Mouse (Mus musculus): ENCODE measurements around the gene Gpr27.

Gpr27 gene

DNA sequence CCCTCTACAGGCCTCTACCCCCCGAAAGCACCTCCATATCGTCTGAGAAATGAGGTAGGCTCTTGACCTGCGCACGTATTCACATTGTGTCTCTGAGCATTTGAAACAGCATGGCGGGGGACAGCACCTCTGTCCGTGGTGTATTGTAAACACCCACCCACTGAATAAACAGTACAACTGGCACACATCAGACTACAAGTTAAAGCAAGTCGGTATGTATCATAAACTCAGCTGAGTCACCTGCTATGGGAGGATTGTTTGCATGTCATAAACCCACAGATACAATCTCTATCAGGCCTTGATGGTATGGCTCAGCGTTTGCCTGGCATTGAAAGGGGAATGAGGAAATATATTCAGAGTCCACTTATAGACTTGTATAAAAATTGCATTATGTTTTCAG lies 15.2 kb upstream of the Gpr27 start:
- no peak for DNase-seq (ENCODE audit: low read depth, low spot score)

DNA sequence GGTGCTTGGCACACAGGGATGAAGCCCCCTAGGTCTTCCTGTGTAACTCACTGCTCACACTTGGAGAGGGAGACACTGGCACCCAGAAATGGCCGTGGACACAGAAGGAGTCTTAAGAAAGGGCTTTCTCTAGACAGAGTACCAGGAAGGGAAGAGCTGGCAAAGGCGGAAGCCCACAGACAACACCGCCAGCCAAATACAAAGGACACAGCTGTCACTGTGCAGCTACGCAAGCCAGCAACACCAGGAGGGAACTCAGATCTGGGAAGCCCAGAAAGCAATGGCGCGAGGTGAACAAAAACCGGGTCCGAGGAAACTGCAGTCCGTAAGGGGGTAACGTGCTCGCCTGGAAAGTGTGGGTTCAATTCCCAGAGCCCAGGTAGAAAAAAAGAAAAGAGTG lies 14.4 kb upstream of the Gpr27 start:
- no peak for DNase-seq (ENCODE audit: low read depth, low spot score)

DNA sequence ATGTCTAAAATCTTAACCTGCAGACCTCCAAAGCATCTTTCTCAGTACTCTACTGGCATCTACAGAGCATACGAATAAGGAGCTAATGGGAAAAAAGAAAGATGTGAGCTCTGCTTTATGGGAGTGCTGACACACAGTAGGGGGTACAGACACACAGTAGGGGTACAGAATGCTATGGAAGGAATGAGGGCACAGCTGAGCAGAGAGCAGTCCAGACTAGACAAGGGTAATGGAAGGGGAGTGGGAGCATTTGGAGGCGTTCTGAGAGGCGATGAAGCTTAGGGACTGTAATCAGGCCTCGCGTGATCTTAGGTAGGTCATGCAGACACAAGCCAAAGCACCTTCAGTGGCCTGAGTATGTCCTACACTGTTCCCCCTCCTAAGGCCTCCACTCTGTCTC lies 8.5 kb upstream of the Gpr27 start:
- no peak for DNase-seq (ENCODE audit: low read depth, low spot score)

DNA sequence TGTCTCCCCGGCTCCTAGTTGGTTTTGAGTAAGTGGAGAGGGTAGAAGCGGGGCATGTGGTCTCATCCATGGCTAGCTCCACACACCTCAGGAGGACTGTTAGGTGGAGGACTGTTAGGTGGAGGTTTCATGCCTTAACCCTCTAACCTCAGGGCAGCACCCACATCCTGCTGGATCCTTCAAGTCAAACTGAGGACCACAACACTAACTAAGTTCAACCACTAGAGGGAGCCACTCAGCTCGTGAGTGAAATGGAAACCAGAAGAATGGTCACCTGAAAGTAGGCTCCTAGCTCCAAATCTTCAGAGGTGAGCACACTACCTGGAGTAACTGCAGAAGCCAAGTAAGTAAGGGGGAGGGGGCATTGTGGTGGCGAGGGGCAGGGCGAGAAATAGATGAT lies 7.6 kb upstream of the Gpr27 start:
- peak; percentile 84 for DNase-seq (ENCODE audit: low read depth, low spot score)

DNA sequence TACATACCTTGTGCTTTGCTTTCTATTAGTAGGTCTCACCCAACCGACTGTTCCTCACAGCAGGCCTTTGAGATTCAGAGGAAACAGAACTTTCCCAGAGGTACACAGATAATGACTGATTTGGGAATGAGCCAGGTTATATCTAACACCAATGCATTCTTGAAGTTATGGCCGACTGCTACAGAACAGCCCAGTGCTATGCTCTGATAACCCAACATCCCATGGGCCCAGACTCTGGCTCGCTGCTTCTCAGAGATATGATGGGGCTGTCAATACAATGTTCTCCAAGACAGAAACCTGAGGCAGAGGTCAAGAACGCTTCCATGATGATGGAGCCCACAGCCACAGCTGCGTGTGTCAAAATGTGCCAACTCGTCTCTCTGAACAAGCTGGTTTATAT lies 4.0 kb upstream of the Gpr27 start:
- no peak for DNase-seq (ENCODE audit: low read depth, low spot score)

DNA sequence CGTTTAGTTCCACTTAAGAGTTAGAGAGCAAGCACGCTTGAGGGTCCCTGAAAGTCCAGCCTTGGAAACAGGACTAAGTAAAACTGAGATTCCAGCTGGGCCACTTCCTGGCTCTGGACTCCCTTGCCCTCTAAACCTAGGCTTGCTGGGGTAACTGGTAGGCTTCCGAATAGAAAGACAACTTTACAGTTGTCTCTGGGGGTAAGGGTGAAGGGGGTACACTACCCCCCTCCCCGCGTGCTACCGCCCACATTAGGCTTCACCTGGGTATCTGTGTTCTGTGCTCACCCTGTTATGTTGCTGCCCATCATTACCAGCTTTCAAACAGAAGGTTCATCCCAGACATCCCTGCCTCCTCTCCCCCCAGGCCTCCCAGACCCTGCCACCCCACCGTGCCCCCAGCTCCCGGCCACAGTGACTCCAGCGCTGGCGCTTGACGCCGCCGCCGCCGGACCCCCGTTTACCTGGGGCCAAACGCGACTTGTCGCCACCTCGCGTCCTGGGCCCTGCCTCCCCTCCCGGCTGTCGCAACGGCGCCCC lies 743 bp upstream of the Gpr27 start:
- peak; percentile 15 for DNase-seq (ENCODE audit: low read depth, low spot score)

DNA sequence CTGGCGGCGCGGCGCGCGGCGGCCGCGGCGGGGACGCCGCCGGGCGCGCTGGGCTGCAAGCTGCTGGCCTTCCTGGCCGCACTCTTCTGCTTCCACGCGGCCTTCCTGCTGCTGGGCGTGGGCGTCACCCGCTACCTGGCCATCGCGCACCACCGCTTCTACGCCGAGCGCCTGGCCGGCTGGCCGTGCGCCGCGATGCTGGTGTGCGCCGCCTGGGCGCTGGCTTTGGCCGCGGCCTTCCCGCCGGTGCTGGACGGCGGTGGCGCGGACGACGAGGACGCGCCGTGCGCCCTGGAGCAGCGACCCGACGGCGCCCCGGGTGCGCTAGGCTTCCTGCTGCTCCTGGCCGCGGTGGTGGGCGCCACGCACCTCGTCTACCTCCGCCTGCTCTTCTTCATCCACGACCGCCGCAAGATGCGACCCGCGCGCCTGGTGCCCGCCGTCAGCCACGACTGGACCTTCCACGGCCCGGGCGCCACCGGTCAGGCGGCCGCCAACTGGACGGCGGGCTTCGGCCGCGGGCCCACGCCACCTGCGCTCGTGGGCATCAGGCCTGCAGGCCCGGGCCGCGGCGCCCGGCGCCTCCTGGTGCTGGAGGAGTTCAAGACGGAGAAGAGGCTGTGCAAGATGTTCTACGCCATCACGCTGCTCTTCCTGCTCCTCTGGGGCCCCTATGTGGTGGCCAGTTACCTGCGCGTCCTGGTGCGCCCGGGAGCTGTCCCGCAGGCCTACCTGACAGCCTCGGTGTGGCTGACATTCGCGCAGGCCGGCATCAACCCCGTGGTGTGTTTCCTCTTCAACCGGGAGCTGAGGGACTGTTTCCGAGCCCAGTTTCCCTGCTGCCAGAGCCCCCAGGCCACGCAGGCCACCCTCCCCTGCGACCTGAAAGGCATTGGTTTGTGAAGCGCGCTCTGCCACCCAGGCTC lies 700 bp downstream of the Gpr27 start:
- DNase-seq (ENCODE audit: low read depth, low spot score): peak; percentile 38

DNA sequence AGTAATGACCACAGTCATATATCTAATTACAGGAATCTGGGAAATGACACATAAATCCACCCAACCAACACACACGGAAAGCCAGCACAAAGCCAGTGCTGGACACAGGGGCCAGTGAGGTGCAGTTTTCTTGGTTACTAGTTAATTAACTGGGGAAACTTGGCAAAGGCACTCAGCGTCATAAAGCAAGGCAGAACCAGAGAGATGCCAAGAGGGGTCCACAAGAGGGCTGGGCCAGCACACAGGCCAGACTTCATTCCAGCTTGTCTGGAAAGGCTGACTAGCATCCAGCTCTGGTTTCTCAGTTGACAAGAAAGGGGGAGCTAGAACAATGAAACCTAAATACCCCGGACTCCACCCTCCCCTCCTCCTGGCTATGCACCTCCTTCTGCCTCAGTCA lies 8.0 kb downstream of the Gpr27 start:
- no peak for DNase-seq (ENCODE audit: low read depth, low spot score)

DNA sequence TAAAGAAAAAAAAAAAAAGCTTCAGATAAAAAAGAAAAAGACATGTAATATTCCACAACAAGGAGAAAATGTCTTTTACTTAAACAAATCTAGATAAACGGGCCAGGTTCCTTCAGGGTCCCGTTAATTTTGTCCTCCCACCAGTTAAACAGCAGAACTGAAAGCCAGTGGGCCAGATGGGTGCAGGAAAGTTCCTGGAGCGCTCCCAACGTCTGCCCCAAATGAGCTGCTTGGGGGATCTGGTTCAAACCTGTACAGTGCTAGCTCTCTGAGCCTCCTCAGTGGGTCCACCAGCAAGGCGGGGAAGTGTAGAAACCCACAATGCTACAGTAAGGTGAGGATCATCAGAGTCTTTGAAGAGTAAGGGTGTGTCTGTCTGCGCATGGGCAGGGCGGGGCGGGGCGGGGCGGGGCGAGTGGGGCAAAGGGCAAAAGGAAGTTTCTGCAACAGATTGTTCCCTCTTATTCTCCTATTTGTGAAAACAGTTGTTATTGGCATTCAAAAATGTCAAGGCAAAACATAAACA lies 19.2 kb downstream of the Gpr27 start:
- peak; percentile 91 for DNase-seq (ENCODE audit: low read depth, low spot score)

DNA sequence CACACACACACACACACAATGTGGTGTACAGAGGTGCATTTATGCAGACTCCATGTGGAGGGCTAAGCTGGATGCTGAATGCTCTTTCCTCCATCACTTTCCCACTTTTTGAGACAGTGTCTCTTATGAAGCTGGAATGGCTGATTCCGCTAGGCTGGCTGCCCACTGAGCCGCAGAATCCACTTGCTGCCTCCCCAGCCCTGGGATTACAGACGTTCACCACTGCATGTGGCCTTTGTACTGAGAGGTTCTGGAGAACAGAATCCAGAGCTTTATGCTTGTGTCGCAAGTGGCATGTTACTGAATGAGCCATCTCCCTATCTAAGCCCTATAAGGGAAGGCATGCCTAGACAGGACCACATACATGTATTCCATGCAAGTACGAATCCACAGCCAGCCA lies 20.8 kb downstream of the Gpr27 start:
- no peak for DNase-seq (ENCODE audit: low read depth, low spot score)

DNA sequence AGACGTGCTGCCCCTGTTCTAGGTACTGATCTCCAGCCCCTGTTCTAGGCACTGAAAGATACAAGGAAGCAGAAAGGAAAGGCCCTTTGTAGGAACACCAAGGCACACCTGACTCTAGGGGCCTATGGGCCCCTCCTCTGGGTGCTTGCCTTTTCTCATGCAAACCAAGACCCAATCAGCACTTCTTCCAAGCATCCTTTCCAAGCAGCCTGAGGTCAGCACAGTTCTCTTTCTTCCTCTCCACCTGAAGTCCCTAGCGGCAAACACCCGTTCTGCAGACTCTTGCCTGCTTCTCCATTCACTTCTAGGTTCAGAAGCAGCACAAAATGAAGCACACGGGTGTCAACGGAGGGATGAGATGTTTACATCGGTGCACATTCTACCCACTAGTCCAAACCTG lies 22.7 kb downstream of the Gpr27 start:
- DNase-seq (ENCODE audit: low read depth, low spot score): peak; percentile 89

DNA sequence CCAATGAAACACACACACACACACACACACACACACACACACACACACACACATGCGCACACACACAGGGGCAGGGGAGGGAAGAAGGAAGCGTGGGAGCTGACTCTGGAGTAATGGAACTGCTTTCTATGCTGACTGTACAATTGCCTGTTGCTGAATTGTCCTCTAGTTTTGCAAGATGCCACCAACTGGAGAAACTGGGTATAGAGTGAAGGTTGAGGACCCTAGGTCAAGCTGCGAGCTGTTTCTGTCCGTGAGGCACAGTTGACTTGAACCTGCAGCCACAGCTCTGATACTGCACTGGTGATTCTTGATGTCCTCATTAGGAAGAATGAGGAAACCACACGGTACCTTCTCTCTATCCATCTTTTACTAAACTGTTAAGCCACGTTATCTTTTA lies 23.4 kb downstream of the Gpr27 start:
- DNase-seq (ENCODE audit: low read depth, low spot score): peak; percentile 61

DNA sequence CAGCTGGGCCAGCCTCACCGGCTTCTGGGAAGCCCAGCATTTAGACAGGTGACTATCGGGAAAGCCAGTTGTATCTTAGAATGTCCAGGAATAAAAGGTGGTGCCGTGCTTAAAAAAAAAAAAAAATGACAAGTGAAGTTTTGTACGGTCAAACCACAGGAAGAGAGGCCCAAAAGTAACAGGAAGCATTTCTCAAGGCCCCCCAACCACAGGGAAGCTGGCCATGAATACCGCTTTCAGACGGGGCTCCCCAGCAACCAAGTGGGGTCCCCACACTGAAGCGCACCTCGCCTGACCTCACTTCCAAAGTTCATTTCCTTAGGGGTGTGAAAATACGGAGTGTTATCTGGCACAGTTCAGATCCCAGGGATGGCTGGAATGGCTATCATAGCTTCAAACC lies 28.6 kb downstream of the Gpr27 start:
- no peak for DNase-seq (ENCODE audit: low read depth, low spot score)

DNA sequence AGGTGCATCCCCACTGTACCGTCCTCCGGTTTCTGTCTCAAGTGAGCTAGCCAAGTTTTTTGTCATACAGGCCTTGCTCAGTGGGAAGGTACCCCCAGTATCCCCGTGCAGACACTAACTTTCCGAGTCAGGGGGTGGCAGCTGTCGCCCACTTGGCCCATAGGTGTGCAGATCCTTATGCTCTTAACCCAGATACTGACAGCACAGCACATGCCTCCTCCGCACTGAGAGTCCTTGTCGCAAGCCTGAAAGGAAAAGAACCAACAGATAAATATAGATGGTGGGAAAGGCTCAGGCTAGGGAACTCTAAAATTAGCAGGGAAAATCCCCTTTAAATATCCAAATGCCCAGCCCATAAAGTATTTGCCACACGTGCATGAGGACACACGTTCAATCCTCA lies 29.9 kb downstream of the Gpr27 start:
- DNase-seq (ENCODE audit: low read depth, low spot score): no peak

DNA sequence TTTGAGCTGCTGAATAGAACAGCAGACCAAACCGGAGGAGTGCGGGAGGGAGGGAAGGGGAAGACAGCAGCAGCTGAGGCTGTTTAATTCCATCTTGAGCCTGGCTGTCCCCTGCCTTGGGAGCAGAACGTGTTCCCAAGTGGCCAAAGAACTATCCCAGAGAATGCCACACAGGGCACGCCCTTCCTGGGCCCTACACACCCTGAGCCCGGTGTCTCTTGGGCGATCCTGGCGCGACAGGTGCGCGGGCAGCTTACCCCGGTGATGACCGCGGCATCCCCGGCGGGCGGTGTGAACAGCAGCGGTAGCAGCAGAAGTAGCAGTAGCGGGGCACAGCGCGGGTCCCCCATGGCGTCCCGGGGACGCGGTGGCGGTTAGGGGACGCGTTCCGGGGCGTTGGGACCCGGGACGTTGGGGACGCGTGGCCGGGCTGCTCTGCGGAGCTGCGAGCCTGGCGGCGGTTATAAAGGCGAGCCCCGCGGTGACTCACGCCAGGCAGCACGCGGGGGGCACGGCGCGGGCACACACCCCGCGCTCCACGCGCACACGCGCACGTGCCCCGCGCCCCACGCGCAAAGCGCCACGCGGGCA lies 33.6 kb downstream of the Gpr27 start, which contains the start of gene Prok2:
Gene Prok2 (minus strand): TSS at position 422 of the 591 bp plus-strand sequence.
- peak; percentile 42 for DNase-seq (ENCODE audit: low read depth, low spot score)

DNA sequence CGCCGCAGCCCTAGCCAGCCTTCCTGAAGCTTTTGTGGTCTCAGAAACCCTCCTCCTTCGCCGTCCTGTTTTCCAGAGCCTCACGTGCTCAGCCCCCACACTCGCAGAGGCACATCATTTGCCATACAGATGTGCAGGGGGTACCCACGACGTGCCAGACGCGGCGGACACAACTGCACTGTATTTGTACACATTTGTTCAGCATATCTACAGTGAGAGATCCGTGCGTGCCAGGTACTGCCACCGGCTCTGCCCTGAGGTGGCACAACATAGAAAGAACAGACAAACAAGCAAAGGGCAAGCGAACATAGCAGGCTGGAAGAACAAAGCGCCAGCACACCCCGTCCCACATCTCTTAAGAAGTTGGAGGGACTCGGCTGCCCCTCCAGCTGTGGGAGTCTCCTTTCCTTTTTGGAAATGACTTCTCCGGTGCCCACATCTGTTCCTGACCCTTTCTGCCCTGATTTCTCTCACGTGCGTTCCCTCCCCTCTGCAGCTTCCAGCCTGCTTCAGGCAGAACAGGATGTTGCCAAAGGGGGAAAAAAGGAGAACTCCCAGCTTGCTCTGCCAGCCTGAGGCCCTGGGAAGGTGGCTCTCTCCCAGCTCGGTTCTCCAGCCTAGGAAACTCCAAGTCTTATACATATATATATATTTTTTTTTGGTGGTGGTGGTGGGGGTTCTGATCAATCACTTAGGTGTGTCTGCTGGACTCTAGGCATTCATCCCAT lies 34.3 kb downstream of the Gpr27 start:
- DNase-seq (ENCODE audit: low read depth, low spot score): peak; percentile 24

DNA sequence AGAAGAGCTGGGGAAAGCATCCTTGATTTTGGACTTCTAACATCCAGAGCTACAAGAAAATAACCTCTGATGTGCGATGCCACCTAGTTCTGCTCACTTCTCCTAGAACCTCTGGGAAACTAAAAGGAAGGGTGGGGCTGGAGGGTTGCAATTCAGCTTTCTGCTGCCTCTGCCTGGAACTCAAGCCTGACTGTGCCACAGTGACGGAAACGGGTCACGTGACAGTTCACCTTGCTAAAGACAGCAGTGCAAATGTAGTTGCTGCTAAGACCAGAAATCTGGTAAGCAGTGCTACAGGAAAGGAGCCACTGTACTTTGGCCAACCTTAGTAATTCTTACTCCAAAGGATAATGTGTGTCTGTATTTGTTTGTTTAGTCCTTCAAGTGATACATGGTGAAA lies 37.4 kb downstream of the Gpr27 start:
- DNase-seq (ENCODE audit: low read depth, low spot score): peak; percentile 20

DNA sequence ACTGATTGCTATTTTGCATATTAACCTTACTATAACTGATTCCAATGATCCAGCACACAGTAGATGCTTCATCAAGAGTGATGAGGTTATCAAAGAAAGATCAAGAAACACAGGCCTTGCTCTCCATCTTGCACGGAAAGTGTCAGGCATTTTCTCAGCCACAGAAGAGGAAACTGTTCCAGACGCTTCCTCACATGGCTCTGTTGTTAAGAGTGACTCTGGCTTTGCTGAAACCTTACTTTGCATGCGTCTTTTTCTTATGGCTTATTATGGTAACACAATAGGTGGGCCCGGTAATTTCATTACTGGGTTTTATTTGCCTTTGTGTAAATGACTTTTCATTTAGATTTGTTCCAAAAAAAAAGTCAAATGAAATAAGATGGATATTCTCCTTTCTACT lies 39.4 kb downstream of the Gpr27 start:
- DNase-seq (ENCODE audit: low read depth, low spot score): no peak

DNA sequence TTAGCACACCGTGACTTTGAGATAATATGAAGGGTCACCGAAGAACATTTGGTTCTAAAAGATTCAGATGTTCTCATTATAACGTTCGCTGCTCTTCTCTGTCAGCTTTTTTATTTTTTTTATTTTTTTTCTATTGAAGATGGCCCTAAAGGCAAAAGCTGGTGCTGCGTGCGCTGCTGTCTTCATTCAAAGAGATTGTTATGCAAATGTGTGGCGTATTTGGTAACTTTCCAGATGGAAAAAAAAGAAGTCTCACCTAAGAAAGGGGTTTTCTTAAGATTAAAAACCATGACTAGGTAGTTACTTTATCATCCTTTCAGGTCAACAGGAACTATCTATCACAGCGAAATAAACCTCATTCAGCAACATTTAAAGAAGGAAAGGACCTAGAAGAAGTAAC lies 40.2 kb downstream of the Gpr27 start:
- no peak for DNase-seq (ENCODE audit: low read depth, low spot score)

DNA sequence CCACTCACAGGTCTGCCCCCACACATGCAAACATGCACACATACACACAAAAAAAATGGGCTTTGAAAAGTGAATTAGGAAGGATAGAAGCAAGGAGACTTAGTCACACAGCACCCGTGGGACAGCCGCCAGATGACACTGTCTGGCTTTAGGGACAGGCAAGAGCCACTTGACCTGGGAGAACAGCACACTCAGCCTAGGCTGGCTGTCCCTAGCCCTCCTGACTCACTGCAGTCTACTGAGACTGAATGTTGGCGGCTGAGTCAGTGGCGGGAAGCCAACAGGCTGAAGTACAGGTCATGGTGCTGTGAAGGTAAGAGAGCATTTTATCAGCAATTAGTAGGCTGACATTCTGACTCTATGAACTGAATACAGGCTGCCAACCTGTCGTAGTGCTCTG lies 42.2 kb downstream of the Gpr27 start:
- DNase-seq (ENCODE audit: low read depth, low spot score): no peak

DNA sequence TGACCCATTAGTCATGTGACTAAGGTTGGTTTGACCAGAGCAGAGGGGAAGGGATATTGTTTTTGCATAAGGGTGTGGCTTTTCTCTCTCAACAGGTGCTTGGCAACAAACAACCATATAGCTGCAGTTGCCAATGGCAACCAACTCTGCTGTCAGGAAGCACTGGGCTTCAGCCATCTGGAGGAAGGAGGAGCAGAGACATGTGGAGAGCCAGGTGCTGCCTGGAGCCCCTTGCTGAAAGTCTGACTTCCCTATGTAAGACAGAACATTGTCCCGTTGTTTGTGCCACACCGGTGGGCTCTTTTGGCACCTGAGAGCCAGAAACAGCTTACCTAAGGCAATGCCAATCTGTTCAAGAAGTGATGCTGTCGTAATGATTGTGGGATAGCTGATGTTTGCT lies 50.4 kb downstream of the Gpr27 start:
- peak; percentile 78 for DNase-seq (ENCODE audit: low read depth, low spot score)
